Comparison of ENCODE assay signal across 7 mouse cellular contexts in the genomic region with DNA sequence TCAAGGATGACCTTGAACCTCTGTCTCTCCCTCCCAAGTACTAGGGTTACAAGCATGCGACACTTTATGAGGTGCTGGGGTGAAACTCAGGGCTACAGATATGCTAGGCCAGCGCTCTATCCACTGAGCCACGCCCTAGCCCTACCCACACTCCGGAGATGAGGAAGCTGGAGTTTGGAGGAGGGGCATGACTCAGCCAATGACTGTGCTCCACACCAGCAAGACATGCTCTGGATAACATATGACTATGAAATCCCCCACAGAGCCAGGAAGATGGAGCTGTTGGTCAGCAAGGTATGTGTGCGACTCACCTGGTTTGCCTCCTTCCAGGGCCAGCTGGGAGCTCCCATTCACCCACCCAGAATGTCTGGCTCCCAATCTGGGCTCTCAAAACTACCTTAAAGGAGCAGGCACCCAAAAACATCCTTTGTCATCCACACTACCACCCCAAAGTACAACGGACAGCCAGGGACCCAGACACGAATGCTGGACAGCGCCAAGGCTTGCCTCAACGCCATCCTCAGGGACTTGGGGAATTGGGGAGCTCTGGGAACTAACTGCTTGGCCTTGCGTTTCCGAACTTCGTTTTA. TPM values are rescaled to one million over a fixed set of nuclear protein-coding genes. Genes with fewer than 3 reads are reported as not detected.
DNase-seq lines count a peak whose midpoint lies in the region; ATAC-seq and TF ChIP-seq lines count a peak whose summit lies in the region.

No protein-coding gene starts in this region.

- H3K9ac ChIP-seq in ES-E14 (ENCODE audit: insufficient read depth, low read depth, low read length, poor library complexity, severe bottlenecking): peak overlapping the region; percentile 37; the same call in 1 of the 2 replicates
- peak overlapping the region; percentile 23; the same call in 1 of the 2 replicates for H3K9ac ChIP-seq in lung, embryonic 14.5 days

- peak overlapping the region; percentile 66 for H3K4me2 ChIP-seq in lung, embryonic 14.5 days

- WGBS in hindbrain, embryonic 10.5 days: 33% methylated on average over 12 of the region's 12 CpGs
- WGBS in lung, embryonic 14.5 days: 23% methylated on average over 12 of the region's 12 CpGs

- no peaks in the 10 kb centered on the region for H3K36me3 ChIP-seq in ES-E14 (ENCODE audit: control insufficient read depth, insufficient read depth, low read length, poor library complexity, severe bottlenecking)
- H3K36me3 ChIP-seq in hindbrain, embryonic 10.5 days: no peaks in the 10 kb centered on the region
- no peaks in the 10 kb centered on the region for H3K36me3 ChIP-seq in lung, embryonic 14.5 days (ENCODE audit: insufficient read depth)

- TF ChIP-seq CTCF in lung, embryonic 14.5 days (IDR thresholded peaks at IDR 0.05; ENCODE audit: low read depth): no peak

- peaks cover 4% of the 10 kb centered on the region; the same call in 1 of the 2 replicates for H3K27me3 ChIP-seq in hindbrain, embryonic 10.5 days (ENCODE audit: insufficient read depth, poor library complexity, severe bottlenecking)
- no peaks in the 10 kb centered on the region for H3K27me3 ChIP-seq in lung, embryonic 14.5 days (ENCODE audit: insufficient read depth, low read length)

- peaks cover 6 to 32% of the 10 kb centered on the region in 2 experiments for H3K4me1 ChIP-seq in ES-E14 (ENCODE audit: control insufficient read depth in 2 of 2, insufficient read depth in 2 of 2, low read length in 2 of 2, poor library complexity in 1 of 2)
- H3K4me1 ChIP-seq in hindbrain, embryonic 10.5 days (replicated peaks): peaks cover 30% of the 10 kb centered on the region
- H3K4me1 ChIP-seq in lung, embryonic 14.5 days (ENCODE audit: insufficient read depth): peaks cover 27% of the 10 kb centered on the region

- in situ Hi-C loops in ES-E14 (cut with MboI; ENCODE audit: low sequenced_read_pairs in 2 of 2, unreplicated experiment in 2 of 2): no loop called here

- peak; percentile 43 for DNase-seq in CD4-positive helper T cell, adult 2 months (ENCODE audit: low read depth, low spot score)
- no peak for DNase-seq in ES-E14 (ENCODE audit: low read depth, low spot score)
- no peak for DNase-seq in hindbrain, embryonic 10.5 days (ENCODE audit: low spot score)
- peak; percentile 41 for DNase-seq in lung, embryonic 14.5 days
- peak; percentile 73 for DNase-seq in skeletal muscle tissue, adult 2 months (ENCODE audit: low read depth, low spot score)
- DNase-seq in urinary bladder, postnatal 4 days (ENCODE audit: low spot score in 2 of 2): no peak

- peak; percentile 93 for ATAC-seq in erythroblast, adult 5-6 weeks (replicated peaks; ENCODE audit: low FRiP score, poor library complexity, severe bottlenecking)
- ATAC-seq in lung, embryonic 14.5 days (ENCODE audit: insufficient read depth): peak; percentile 21; the same call in 1 of the 2 replicates

- peak overlapping the region; percentile 69 for H3K27ac ChIP-seq in ES-E14 (ENCODE audit: insufficient read depth, low read depth, low read length, poor library complexity, severe bottlenecking)
- H3K27ac ChIP-seq in hindbrain, embryonic 10.5 days: peak overlapping the region; percentile 60
- 0 out of 2 replicates have a peak overlapping the region, but pooled peaks have one; percentile 71 for H3K27ac ChIP-seq in lung, embryonic 14.5 days (ENCODE audit: low read depth)

- no peaks in the 10 kb centered on the region for H3K9me3 ChIP-seq in ES-E14 (ENCODE audit: control insufficient read depth, insufficient read depth, low read depth, low read length)
- H3K9me3 ChIP-seq in hindbrain, embryonic 10.5 days: no peaks in the 10 kb centered on the region
- no peaks in the 10 kb centered on the region for H3K9me3 ChIP-seq in lung, embryonic 14.5 days (ENCODE audit: low read depth, low read length)

- peak overlapping the region; percentile 31 to 61; a peak in 3 of 4 replicates for H3K4me3 ChIP-seq in ES-E14 (ENCODE audit: insufficient read depth in 1 of 2, low read depth in 1 of 2, low read length in 2 of 2, poor library complexity in 1 of 2, severe bottlenecking in 1 of 2)
- H3K4me3 ChIP-seq in hindbrain, embryonic 10.5 days: peak overlapping the region; percentile 44
- 0 out of 2 replicates have a peak overlapping the region, but pooled peaks have one; percentile 27 for H3K4me3 ChIP-seq in lung, embryonic 14.5 days (ENCODE audit: low read depth, low read length)

TF ChIP-seq in ES-E14, 5 proteins besides CTCF, POLR2A, EP300 and RAD21:
- TF ChIP-seq HCFC1 (IDR thresholded peaks at IDR 0.05; ENCODE audit: borderline replicate concordance, insufficient read depth, low read length) (no peak), ZNF384 (IDR thresholded peaks at IDR 0.05; ENCODE audit: low read depth, low read length) (no peak), ZC3H11A (IDR thresholded peaks at IDR 0.05; ENCODE audit: borderline replicate concordance, low read depth, low read length) (no peak), MAFK (IDR thresholded peaks at IDR 0.05; ENCODE audit: insufficient read depth, low read depth, low read length) (no peak), CHD2 (IDR thresholded peaks at IDR 0.05; ENCODE audit: low read depth, low read length) (no peak)

RNA-seq across cellular contexts. Expression of a gene that starts 0.7 kb away (rescaled TPM):
- total RNA-seq in ES-E14 (2012; rRNA removed): 25.5 and 30.3 TPM in 2 replicates
- total RNA-seq in erythroblast, adult 5-6 weeks (2015; ENCODE audit: low replicate concordance): 0.38 and 2.1 TPM in 2 replicates
- 0.42 and 2.3 TPM in 2 replicates for total RNA-seq in erythroblast, adult 5-6 weeks (2017; ENCODE audit: low replicate concordance)
- polyA plus RNA-seq in hindbrain, embryonic 10.5 days (2016; fragmentation: Nextera tagmentation; extraction: Ambion mirVana): 10.8 and 13.3 TPM in 2 replicates
- polyA plus RNA-seq in lung, embryonic 14.5 days (2014; fragmentation: Nextera tagmentation; extraction: Ambion mirVana): 17.7 and 18.4 TPM in 2 replicates

RNA-seq across cellular contexts. Expression of a gene that starts 23.8 kb away (rescaled TPM):
- 67.8 and 73.5 TPM in 2 replicates for total RNA-seq in ES-E14 (2012; rRNA removed)
- total RNA-seq in erythroblast, adult 5-6 weeks (2015; ENCODE audit: low replicate concordance): 6.5 and 7.1 TPM in 2 replicates
- 10.8 and 12.7 TPM in 2 replicates for total RNA-seq in erythroblast, adult 5-6 weeks (2017; ENCODE audit: low replicate concordance)
- 19.1 and 23.8 TPM in 2 replicates for polyA plus RNA-seq in hindbrain, embryonic 10.5 days (2016; fragmentation: Nextera tagmentation; extraction: Ambion mirVana)
- 41.0 and 41.8 TPM in 2 replicates for polyA plus RNA-seq in lung, embryonic 14.5 days (2014; fragmentation: Nextera tagmentation; extraction: Ambion mirVana)

RNA-seq across cellular contexts. Expression of a gene that starts 38.7 kb away (rescaled TPM):
- total RNA-seq in ES-E14 (2012; rRNA removed): 73.6 and 93.0 TPM in 2 replicates
- 13.6 and 14.4 TPM in 2 replicates for total RNA-seq in erythroblast, adult 5-6 weeks (2015; ENCODE audit: low replicate concordance)
- total RNA-seq in erythroblast, adult 5-6 weeks (2017; ENCODE audit: low replicate concordance): 15.8 and 45.9 TPM in 2 replicates
- 82.4 and 84.1 TPM in 2 replicates for polyA plus RNA-seq in hindbrain, embryonic 10.5 days (2016; fragmentation: Nextera tagmentation; extraction: Ambion mirVana)
- polyA plus RNA-seq in lung, embryonic 14.5 days (2014; fragmentation: Nextera tagmentation; extraction: Ambion mirVana): 66.4 and 71.6 TPM in 2 replicates

RNA-seq across cellular contexts. Expression of a gene that starts 53.0 kb away (rescaled TPM):
- 36.6 and 48.8 TPM in 2 replicates for total RNA-seq in ES-E14 (2012; rRNA removed)
- total RNA-seq in erythroblast, adult 5-6 weeks (2015; ENCODE audit: low replicate concordance): 13.6 and 14.2 TPM in 2 replicates
- 14.8 and 30.1 TPM in 2 replicates for total RNA-seq in erythroblast, adult 5-6 weeks (2017; ENCODE audit: low replicate concordance)
- polyA plus RNA-seq in hindbrain, embryonic 10.5 days (2016; fragmentation: Nextera tagmentation; extraction: Ambion mirVana): 61.1 and 73.3 TPM in 2 replicates
- 50.0 and 51.3 TPM in 2 replicates for polyA plus RNA-seq in lung, embryonic 14.5 days (2014; fragmentation: Nextera tagmentation; extraction: Ambion mirVana)

RNA-seq across cellular contexts. Expression of a gene that starts 53.1 kb away (rescaled TPM):
- total RNA-seq in ES-E14 (2012; rRNA removed): 8.5 and 12.8 TPM in 2 replicates
- 0.19 and 0.42 TPM in 2 replicates for total RNA-seq in erythroblast, adult 5-6 weeks (2015; ENCODE audit: low replicate concordance)
- total RNA-seq in erythroblast, adult 5-6 weeks (2017; ENCODE audit: low replicate concordance): 0.60 and 0.84 TPM in 2 replicates
- 19.3 and 25.9 TPM in 2 replicates for polyA plus RNA-seq in hindbrain, embryonic 10.5 days (2016; fragmentation: Nextera tagmentation; extraction: Ambion mirVana)
- polyA plus RNA-seq in lung, embryonic 14.5 days (2014; fragmentation: Nextera tagmentation; extraction: Ambion mirVana): 11.1 and 12.4 TPM in 2 replicates

Comparison
In these comparisons a context has a peak if more than half of its experiments do, and no peak if none do; other contexts are left out.
1. DNase-seq: peak in CD4-positive helper T cell, adult 2 months (single experiment), lung, embryonic 14.5 days (single experiment) and skeletal muscle tissue, adult 2 months (single experiment); none in ES-E14 (single experiment), hindbrain, embryonic 10.5 days (single experiment) and urinary bladder, postnatal 4 days (0 of 2).
2. Peak in every context shown above with its lines, with median percentiles within 50 percentile points of each other: H3K27ac ChIP-seq and H3K4me3 ChIP-seq.